Mouse (Mus musculus): ENCODE measurements around the gene Zfp28. TPM values are rescaled to one million over a fixed set of nuclear protein-coding genes. Genes with fewer than 3 reads are reported as not detected.
"Not testable (repeated sequence)": the region's sequence is repeated elsewhere in the genome, so short reads cannot be mapped to it uniquely, and the experiment has no call there.

The Zfp28 gene
- polyA plus RNA-seq, 1 experiment: not detected

DNA sequence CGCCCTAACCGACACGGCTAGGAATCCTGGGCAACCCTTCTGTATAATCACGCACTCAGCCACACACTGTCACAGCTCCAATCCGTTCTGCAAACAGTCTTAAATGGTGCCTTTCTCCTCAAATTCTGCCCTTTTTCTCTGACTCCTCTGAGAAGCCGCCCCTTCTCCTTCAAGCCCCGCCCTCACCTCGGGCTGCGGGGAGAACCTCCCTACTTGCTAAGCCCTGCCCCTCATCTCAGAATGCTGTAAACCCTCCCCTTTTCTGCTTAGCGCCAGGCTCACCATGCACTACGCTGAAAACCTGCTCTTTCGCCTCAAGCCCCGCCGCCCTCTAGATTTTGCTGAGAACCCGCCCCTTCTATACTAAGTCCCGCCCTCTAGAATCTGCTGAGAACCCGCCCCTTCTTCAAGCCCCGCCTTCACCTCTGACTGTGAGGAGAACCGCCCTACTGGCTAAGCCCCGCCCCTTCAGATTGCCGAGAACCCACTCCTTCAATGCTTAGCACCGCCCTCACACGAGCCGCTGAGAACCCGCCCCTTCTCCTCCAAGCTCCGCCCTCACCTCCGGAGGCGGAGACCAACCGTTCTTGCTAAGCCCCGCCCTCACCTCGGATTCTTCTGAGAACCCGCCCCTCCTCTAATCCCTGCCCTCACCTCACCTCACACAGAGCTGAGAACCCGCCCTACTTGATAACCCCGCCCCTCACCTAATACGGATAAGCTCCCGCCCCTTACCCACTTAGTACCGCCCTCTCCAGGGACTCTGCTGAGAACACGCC lies 20.6 kb upstream of the Zfp28 start:
- TF ChIP-seq GATA1 (IDR thresholded peaks at IDR 0.05; ENCODE audit: low read length): no peak
- TF ChIP-seq TAL1 (IDR thresholded peaks at IDR 0.05; ENCODE audit: low read length): no peak
- peak overlapping the region; percentile 71 for H3K4me3 ChIP-seq (replicated peaks)
- no peaks in the 10 kb centered on the region for H3K27me3 ChIP-seq (ENCODE audit: control insufficient read depth)
- H3K4me1 ChIP-seq (ENCODE audit: control insufficient read depth): peaks cover 63% of the 10 kb centered on the region
- peaks cover 8% of the 10 kb centered on the region for H3K9me3 ChIP-seq (ENCODE audit: control insufficient read depth, low read length)
- no peaks in the 10 kb centered on the region; the same call in 1 of the 2 replicates for H3K36me3 ChIP-seq (ENCODE audit: control insufficient read depth)

DNA sequence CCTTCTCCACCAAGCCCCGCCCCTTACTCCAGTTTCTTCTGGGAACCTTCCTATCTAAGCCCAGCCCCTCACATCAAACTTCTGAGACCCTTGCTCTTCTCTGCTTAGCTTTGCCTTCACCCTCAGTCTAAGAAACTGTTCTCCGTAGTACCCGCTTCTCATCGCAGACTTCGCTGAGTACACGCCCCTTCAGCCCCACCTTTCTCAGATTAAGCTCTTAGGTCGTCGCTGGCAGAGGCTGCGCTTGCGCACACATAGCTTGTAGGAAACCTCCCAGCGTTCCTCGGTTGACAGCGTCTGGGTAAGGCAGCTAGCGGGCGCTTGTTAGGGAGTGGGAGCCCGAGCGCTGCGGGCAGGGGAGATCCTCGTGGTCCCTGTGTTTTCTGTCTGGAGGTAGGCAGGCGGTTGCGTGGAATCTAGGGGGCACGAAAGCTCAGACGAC lies 20.0 kb upstream of the Zfp28 start, which contains the start of gene Zfp78:
Gene Zfp78 (plus strand): TSS at position 234 of the 442 bp plus-strand sequence.
- Histone ChIP-seq H3K36me3 (ENCODE audit: control insufficient read depth) (no peaks in the 10 kb centered on the region; the same call in 1 of the 2 replicates), H3K4me3 (replicated peaks) (peak within 1 kb of the TSS; percentile 71), H3K9me3 (ENCODE audit: control insufficient read depth, low read length) (peaks cover 8% of the 10 kb centered on the region), H3K4me1 (ENCODE audit: control insufficient read depth) (peaks cover 68% of the 10 kb centered on the region), H3K27me3 (ENCODE audit: control insufficient read depth) (no peaks in the 10 kb centered on the region)
- TF ChIP-seq TAL1 (IDR thresholded peaks at IDR 0.05; ENCODE audit: low read length): no peak

DNA sequence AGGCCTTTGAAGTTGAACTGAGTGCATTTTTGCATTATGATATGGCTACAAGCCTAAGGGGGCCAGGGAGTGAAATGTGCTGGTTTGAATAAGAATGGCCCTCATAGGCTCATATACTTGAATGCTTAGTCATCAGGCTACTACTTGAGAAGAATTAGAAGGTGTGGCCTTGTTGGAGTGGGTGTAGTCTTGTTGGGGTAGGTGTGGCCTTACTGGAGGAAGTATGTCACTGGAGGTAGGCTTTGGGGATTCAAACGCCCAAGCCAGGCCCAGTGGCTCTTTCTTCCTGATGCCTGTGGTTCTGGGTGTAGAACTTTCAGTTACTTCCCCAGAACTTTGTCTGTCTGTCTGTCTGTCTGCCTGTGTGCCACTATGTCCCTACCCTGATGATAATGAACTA lies 18.3 kb upstream of the Zfp28 start:
- H3K4me1 ChIP-seq (ENCODE audit: control insufficient read depth): peaks cover 76% of the 10 kb centered on the region

DNA sequence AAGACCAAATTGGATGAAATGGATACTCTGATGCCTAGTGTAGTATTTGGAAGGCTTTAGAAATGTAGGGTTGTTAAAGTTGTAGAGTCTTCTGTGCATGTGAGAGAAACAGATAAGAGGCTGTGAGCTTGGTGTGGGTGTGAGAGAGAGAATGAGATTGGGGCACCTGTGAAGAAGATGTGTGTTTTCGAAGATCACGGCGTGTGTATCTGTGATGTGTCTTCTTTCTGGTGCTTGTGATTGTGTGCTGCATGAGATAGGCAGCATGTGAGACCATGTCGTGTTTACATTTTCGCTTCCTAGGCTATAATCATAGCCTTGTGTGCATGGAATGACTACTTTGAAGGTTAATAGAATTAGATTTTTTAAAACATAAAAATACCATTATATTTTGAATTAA lies 15.9 kb upstream of the Zfp28 start:
- H3K9me3 ChIP-seq (ENCODE audit: control insufficient read depth, low read length): peaks cover 8% of the 10 kb centered on the region
- H3K36me3 ChIP-seq (ENCODE audit: control insufficient read depth): no peaks in the 10 kb centered on the region; the same call in 1 of the 2 replicates
- H3K4me1 ChIP-seq (ENCODE audit: control insufficient read depth): peaks cover 56% of the 10 kb centered on the region
- no peaks in the 10 kb centered on the region for H3K27me3 ChIP-seq (ENCODE audit: control insufficient read depth)
- TF ChIP-seq TAL1 (IDR thresholded peaks at IDR 0.05; ENCODE audit: low read length) (no peak), GATA1 (IDR thresholded peaks at IDR 0.05; ENCODE audit: low read length) (no peak)
- no peak overlapping the region for H3K4me3 ChIP-seq (replicated peaks)

More for the DNA sequence above, 18.3 kb upstream of the Zfp28 start:
- TF ChIP-seq TAL1 (IDR thresholded peaks at IDR 0.05; ENCODE audit: low read length): no peak
- TF ChIP-seq GATA1 (IDR thresholded peaks at IDR 0.05; ENCODE audit: low read length): no peak
- peaks cover 8% of the 10 kb centered on the region for H3K9me3 ChIP-seq (ENCODE audit: control insufficient read depth, low read length)
- no peak overlapping the region for H3K4me3 ChIP-seq (replicated peaks)
- no peaks in the 10 kb centered on the region; the same call in 1 of the 2 replicates for H3K36me3 ChIP-seq (ENCODE audit: control insufficient read depth)
- no peaks in the 10 kb centered on the region for H3K27me3 ChIP-seq (ENCODE audit: control insufficient read depth)

DNA sequence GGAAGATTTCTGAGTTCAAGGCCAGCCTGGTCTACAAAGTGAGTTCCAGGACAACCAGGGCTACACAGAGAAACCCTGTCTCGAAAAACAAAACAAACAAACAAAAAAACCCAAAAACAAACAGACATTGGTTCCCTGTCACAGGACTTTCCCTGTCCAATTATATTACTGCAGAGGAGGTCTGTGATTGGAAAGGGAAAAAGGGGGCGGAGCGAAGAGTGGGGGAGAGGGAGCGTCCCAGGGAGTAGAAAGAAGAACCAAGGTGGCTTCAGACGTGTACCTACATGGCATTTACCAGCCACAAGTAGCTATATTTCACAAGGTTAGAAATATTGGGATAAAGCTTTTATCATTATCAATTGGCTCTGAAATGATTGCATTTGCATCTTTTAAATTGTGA lies 14.9 kb upstream of the Zfp28 start:
- H3K36me3 ChIP-seq (ENCODE audit: control insufficient read depth); H3K4me3 ChIP-seq (replicated peaks); H3K27me3 ChIP-seq (ENCODE audit: control insufficient read depth); H3K9me3 ChIP-seq (ENCODE audit: control insufficient read depth, low read length): not testable (repeated sequence)
- peaks cover 47% of the 10 kb centered on the region for H3K4me1 ChIP-seq (ENCODE audit: control insufficient read depth)

DNA sequence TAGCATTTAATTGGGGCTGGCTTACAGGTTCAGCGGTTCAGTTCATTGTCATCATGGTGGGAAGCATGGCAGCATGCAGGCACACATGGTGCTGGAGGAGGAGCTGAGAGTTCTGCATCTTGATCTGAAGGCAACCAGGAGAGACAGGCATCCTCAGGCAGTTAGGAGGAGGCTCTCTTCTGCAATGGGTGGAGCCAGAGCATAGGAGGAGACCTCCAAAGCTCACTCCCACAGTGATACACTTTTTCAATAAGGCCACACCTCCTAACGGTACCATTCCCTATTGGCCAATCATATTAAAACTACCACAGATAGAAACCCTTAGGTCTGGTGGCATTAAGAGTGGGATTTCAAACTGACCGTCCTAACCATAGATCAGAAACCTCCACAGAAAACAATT lies 13.6 kb upstream of the Zfp28 start:
- Histone ChIP-seq H3K4me3 (replicated peaks) (no peak overlapping the region), H3K36me3 (ENCODE audit: control insufficient read depth) (no peaks in the 10 kb centered on the region; the same call in 1 of the 2 replicates)

DNA sequence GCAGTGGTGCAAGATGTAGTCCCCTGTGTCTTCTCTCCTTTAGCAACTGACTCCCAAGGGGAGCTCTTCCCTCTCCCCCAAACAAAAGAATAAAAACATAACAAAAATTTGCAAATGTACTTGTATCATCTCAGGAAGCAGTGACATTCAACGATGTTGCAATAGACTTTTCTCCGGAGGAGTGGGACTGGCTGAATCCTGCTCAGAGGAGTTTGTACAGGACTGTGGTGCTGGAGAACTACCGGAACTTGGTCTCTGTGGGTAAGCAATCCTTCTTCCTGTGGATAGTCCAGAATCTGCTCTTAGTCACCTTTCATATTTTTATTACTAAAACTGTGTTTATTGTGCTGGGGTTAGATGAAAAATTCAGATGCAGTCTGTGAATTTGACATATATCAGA lies 10.1 kb upstream of the Zfp28 start:
- no peaks in the 10 kb centered on the region for H3K27me3 ChIP-seq (ENCODE audit: control insufficient read depth)
- H3K4me1 ChIP-seq (ENCODE audit: control insufficient read depth): peaks cover 10% of the 10 kb centered on the region; the same call in 1 of the 2 replicates
- TF ChIP-seq GATA1 (IDR thresholded peaks at IDR 0.05; ENCODE audit: low read length) (no peak), TAL1 (IDR thresholded peaks at IDR 0.05; ENCODE audit: low read length) (no peak)
- H3K4me3 ChIP-seq (replicated peaks): no peak overlapping the region
- H3K36me3 ChIP-seq (ENCODE audit: control insufficient read depth): peaks cover 3% of the 10 kb centered on the region; the same call in 1 of the 2 replicates
- no peaks in the 10 kb centered on the region for H3K9me3 ChIP-seq (ENCODE audit: control insufficient read depth, low read length)

More for the DNA sequence above, 13.6 kb upstream of the Zfp28 start:
- no peaks in the 10 kb centered on the region for H3K27me3 ChIP-seq (ENCODE audit: control insufficient read depth)
- TF ChIP-seq GATA1 (IDR thresholded peaks at IDR 0.05; ENCODE audit: low read length): no peak
- no peak for TF ChIP-seq TAL1 (IDR thresholded peaks at IDR 0.05; ENCODE audit: low read length)
- peaks cover 34% of the 10 kb centered on the region for H3K4me1 ChIP-seq (ENCODE audit: control insufficient read depth)
- peaks cover 4% of the 10 kb centered on the region for H3K9me3 ChIP-seq (ENCODE audit: control insufficient read depth, low read length)

DNA sequence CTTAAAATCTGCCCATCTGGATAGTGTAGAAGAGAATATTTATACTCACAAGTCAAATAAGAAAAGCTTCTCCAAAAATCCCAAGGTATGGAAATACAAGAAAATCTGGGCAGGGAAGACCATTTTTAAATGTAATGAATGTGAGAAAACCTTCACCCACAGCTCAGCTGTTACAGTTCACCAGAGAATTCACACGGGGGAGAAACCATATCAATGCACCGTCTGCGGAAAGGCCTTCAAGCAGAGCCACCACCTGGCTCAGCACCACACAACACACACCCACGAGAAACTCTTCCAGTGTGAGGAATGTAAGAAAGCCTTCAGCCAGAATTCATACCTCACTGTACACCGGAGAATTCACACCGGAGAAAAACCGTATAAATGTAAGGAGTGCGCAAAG lies 4.7 kb upstream of the Zfp28 start:
- Histone ChIP-seq H3K27me3 (ENCODE audit: control insufficient read depth) (peaks cover 3% of the 10 kb centered on the region; the same call in 1 of the 2 replicates), H3K4me3 (replicated peaks) (no peak overlapping the region), H3K36me3 (ENCODE audit: control insufficient read depth) (peaks cover 6% of the 10 kb centered on the region; the same call in 1 of the 2 replicates), H3K4me1 (ENCODE audit: control insufficient read depth) (peaks cover 17% of the 10 kb centered on the region), H3K9me3 (ENCODE audit: control insufficient read depth, low read length) (no peaks in the 10 kb centered on the region)
- TF ChIP-seq TAL1 (IDR thresholded peaks at IDR 0.05; ENCODE audit: low read length): no peak
- TF ChIP-seq GATA1 (IDR thresholded peaks at IDR 0.05; ENCODE audit: low read length): no peak

DNA sequence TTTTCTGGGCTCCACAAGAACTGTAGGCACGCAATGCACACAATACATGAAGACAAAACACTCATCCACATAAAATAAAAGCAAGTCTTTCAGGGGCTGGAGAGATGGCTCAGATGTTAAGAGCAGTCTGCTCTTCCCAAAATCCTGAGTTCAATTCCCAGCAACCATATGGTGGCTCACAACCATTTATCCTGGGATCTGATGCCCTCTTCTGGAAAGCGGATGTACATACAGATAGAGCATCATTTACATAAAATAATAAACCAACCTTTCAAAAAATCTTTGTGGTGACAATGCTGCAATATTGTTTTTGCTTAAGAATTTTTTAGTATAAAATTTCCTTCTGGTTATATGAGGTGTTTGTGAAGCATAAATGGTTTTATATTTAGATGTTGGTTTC lies 1.7 kb upstream of the Zfp28 start:
- no peaks in the 10 kb centered on the region for H3K9me3 ChIP-seq (ENCODE audit: control insufficient read depth, low read length)
- no peak overlapping the region for H3K4me3 ChIP-seq (replicated peaks)
- peaks cover 9% of the 10 kb centered on the region for H3K27me3 ChIP-seq (ENCODE audit: control insufficient read depth)
- TF ChIP-seq GATA1 (IDR thresholded peaks at IDR 0.05; ENCODE audit: low read length) (no peak), TAL1 (IDR thresholded peaks at IDR 0.05; ENCODE audit: low read length) (no peak)
- peaks cover 3% of the 10 kb centered on the region; the same call in 1 of the 2 replicates for H3K36me3 ChIP-seq (ENCODE audit: control insufficient read depth)
- H3K4me1 ChIP-seq (ENCODE audit: control insufficient read depth): peaks cover 24% of the 10 kb centered on the region
